Mouse (Mus musculus): ENCODE results near the gene Slc28a3. TPM values are rescaled to one million over a fixed set of nuclear protein-coding genes. Genes with fewer than 3 reads are reported as not detected.

The Slc28a3 gene
- polyA plus RNA-seq, 1 experiment from 2014 or later: 0.14 TPM

GRCm38 (mm10) chr13:58511926-58512325 is 98.8 kb downstream of the Slc28a3 start:
- H3K27me3 ChIP-seq (replicated peaks; ENCODE audit: control insufficient read depth, insufficient read depth, low read length): no peaks in the 10 kb centered on the region
- H3K36me3 ChIP-seq (ENCODE audit: control insufficient read depth, insufficient read depth, low read length): no peaks in the 10 kb centered on the region
- no peaks in the 10 kb centered on the region for H3K9me3 ChIP-seq (ENCODE audit: control insufficient read depth, low read length)
- DNase-seq (ENCODE audit: low spot score): no peak
- H3K9ac ChIP-seq (ENCODE audit: low read depth, low read length): no peak overlapping the region
- H3K4me3 ChIP-seq (ENCODE audit: low read depth, low read length): no peak overlapping the region
- no peak for ATAC-seq (ENCODE audit: low read depth)
- no peaks in the 10 kb centered on the region for H3K4me1 ChIP-seq (ENCODE audit: control insufficient read depth, insufficient read depth, low read length)
- H3K4me2 ChIP-seq (ENCODE audit: low read depth, low read length): no peak overlapping the region
- 72% methylated on average over 2 of the region's 2 CpGs for WGBS
- H3K27ac ChIP-seq (replicated peaks; ENCODE audit: low read depth, low read length): no peak overlapping the region

DNA sequence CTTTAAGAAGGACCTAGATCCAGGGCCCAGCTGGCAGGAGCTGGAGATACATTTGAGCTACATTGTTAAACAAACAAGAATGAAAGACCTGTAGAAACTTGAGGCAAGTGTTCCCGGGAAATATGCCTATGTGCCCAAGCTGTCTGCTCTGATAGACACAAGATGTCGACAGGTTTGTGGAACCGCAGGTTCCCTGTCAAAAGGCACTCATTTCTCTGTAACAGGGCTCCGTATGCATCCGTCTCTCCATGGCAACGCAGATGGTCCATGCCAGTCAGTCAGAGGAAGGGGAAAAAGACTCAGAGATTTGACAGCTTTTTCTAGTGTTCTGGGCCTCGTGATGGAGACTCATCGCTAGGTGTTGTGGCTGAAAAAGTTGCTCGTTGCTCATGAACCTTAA is 99.4 kb downstream of the Slc28a3 start:
- 71% methylated on average over 9 of the region's 9 CpGs for WGBS
- no peak overlapping the region for H3K27ac ChIP-seq (replicated peaks; ENCODE audit: low read depth, low read length)
- no peak overlapping the region for H3K9ac ChIP-seq (ENCODE audit: low read depth, low read length)
- DNase-seq (ENCODE audit: low spot score) (no peak), ATAC-seq (ENCODE audit: low read depth) (no peak)
- no peaks in the 10 kb centered on the region for H3K9me3 ChIP-seq (ENCODE audit: control insufficient read depth, low read length)
- no peaks in the 10 kb centered on the region for H3K4me1 ChIP-seq (ENCODE audit: control insufficient read depth, insufficient read depth, low read length)
- H3K36me3 ChIP-seq (ENCODE audit: control insufficient read depth, insufficient read depth, low read length): no peaks in the 10 kb centered on the region
- no peaks in the 10 kb centered on the region for H3K27me3 ChIP-seq (replicated peaks; ENCODE audit: control insufficient read depth, insufficient read depth, low read length)
- no peak overlapping the region for H3K4me3 ChIP-seq (ENCODE audit: low read depth, low read length)
- H3K4me2 ChIP-seq (ENCODE audit: low read depth, low read length): no peak overlapping the region

GRCm38 (mm10) chr13:58509241-58509640 is 101.4 kb downstream of the Slc28a3 start:
- H3K27me3 ChIP-seq (replicated peaks; ENCODE audit: control insufficient read depth, insufficient read depth, low read length): no peaks in the 10 kb centered on the region
- H3K9ac ChIP-seq (ENCODE audit: low read depth, low read length): no peak overlapping the region
- no peak overlapping the region for H3K4me2 ChIP-seq (ENCODE audit: low read depth, low read length)
- 48% methylated on average over 3 of the region's 3 CpGs for WGBS
- H3K36me3 ChIP-seq (ENCODE audit: control insufficient read depth, insufficient read depth, low read length): no peaks in the 10 kb centered on the region
- no peak for ATAC-seq (ENCODE audit: low read depth)
- no peak overlapping the region for H3K27ac ChIP-seq (replicated peaks; ENCODE audit: low read depth, low read length)
- no peak for DNase-seq (ENCODE audit: low spot score)
- no peaks in the 10 kb centered on the region for H3K4me1 ChIP-seq (ENCODE audit: control insufficient read depth, insufficient read depth, low read length)
- H3K9me3 ChIP-seq (ENCODE audit: control insufficient read depth, low read length): no peaks in the 10 kb centered on the region
- H3K4me3 ChIP-seq (ENCODE audit: low read depth, low read length): no peak overlapping the region

GRCm38 (mm10) chr13:58503610-58504009 is 107.1 kb downstream of the Slc28a3 start:
- no peak for ATAC-seq (ENCODE audit: low read depth)

DNA sequence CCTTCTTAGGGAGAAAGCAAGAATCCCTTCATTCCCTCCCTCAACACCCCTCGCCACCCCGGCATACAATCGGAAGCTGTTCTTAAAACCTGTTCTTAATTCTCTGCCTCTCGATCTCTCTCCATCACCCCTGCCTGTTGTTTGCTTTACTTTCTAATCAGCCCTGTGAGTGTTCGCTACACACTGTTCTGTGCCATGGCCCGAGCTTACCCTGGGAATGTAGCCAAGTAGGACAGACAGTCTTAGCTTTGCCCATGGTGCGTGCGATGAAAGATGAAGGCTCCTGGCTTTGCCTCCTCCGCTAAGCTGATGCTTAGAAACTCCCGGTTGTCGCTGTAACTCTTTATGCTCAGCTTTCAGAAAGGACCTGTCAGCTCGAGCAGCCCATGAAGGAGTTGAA is 112.9 kb downstream of the Slc28a3 start:
- no peak for ATAC-seq (ENCODE audit: low read depth)
- Histone ChIP-seq H3K36me3 (ENCODE audit: control insufficient read depth, insufficient read depth, low read length) (no peaks in the 10 kb centered on the region), H3K4me1 (ENCODE audit: control insufficient read depth, insufficient read depth, low read length) (peaks cover 6% of the 10 kb centered on the region; the same call in 1 of the 2 replicates), H3K27me3 (replicated peaks; ENCODE audit: control insufficient read depth, insufficient read depth, low read length) (no peaks in the 10 kb centered on the region), H3K4me2 (ENCODE audit: low read depth, low read length) (no peak overlapping the region), H3K9ac (ENCODE audit: low read depth, low read length) (no peak overlapping the region), H3K9me3 (ENCODE audit: control insufficient read depth, low read length) (no peaks in the 10 kb centered on the region), H3K27ac (replicated peaks; ENCODE audit: low read depth, low read length) (no peak overlapping the region), H3K4me3 (ENCODE audit: low read depth, low read length) (no peak overlapping the region)
- WGBS: 67% methylated on average over 12 of the region's 12 CpGs
- DNase-seq (ENCODE audit: low spot score): no peak

More at GRCm38 (mm10) chr13:58503610-58504009, 107.1 kb downstream of the Slc28a3 start:
- Histone ChIP-seq H3K4me2 (ENCODE audit: low read depth, low read length) (no peak overlapping the region), H3K4me3 (ENCODE audit: low read depth, low read length) (no peak overlapping the region), H3K36me3 (ENCODE audit: control insufficient read depth, insufficient read depth, low read length) (no peaks in the 10 kb centered on the region), H3K27me3 (replicated peaks; ENCODE audit: control insufficient read depth, insufficient read depth, low read length) (no peaks in the 10 kb centered on the region), H3K4me1 (ENCODE audit: control insufficient read depth, insufficient read depth, low read length) (no peaks in the 10 kb centered on the region), H3K9ac (ENCODE audit: low read depth, low read length) (no peak overlapping the region), H3K9me3 (ENCODE audit: control insufficient read depth, low read length) (no peaks in the 10 kb centered on the region), H3K27ac (replicated peaks; ENCODE audit: low read depth, low read length) (no peak overlapping the region)
- no peak for DNase-seq (ENCODE audit: low spot score)
- WGBS: 81% methylated on average over 2 of the region's 2 CpGs

Other genes starting within 250 kb of the Slc28a3 start
- 29.1 and 30.3 TPM in 2 replicates for gene 2210016F16Rik, start 225.7 kb downstream of the Slc28a3 start, polyA plus RNA-seq (2014; fragmentation: Nextera tagmentation; extraction: Ambion mirVana)
- 22.6 and 23.5 TPM in 2 replicates for gene Rmi1, start 208.6 kb downstream of the Slc28a3 start, polyA plus RNA-seq (2014; fragmentation: Nextera tagmentation; extraction: Ambion mirVana)
- 1,259 and 1,407 TPM in 2 replicates for gene Hnrnpk, start 207.5 kb downstream of the Slc28a3 start, polyA plus RNA-seq (2014; fragmentation: Nextera tagmentation; extraction: Ambion mirVana)
- gene Ntrk2, start 195.7 kb upstream of the Slc28a3 start, polyA plus RNA-seq (2014; fragmentation: Nextera tagmentation; extraction: Ambion mirVana): 43.9 and 46.3 TPM in 2 replicates

Data from embryonic facial prominence, embryonic 14.5 days (tissue).